Mouse (Mus musculus) E14TG2a.4 (cell line): ENCODE measurements at regions not wholly inside any gene's neighbourhood (a gene's known extent, or its start where the extent isn't known, plus 50 kb on each side); places are given as distances from the start of the nearest gene placed in this dataset.

Source experiments
- CTCF ChIP-seq: conservative IDR thresholded peaks from 2 replicates; pipeline ENCODE4 v1.5.1; 2014; ENCODE audit warnings: low read length
- NANOG ChIP-seq: IDR thresholded peaks from 2 replicates; pipeline ENCODE4 v1.6.1; 2014; ENCODE audit warnings: borderline replicate concordance, low read length, mixed read lengths
- POU5F1 ChIP-seq: IDR thresholded peaks from 2 replicates; pipeline ENCODE4 v1.6.1; 2014; ENCODE audit warnings: low read length, borderline replicate concordance

DNA sequence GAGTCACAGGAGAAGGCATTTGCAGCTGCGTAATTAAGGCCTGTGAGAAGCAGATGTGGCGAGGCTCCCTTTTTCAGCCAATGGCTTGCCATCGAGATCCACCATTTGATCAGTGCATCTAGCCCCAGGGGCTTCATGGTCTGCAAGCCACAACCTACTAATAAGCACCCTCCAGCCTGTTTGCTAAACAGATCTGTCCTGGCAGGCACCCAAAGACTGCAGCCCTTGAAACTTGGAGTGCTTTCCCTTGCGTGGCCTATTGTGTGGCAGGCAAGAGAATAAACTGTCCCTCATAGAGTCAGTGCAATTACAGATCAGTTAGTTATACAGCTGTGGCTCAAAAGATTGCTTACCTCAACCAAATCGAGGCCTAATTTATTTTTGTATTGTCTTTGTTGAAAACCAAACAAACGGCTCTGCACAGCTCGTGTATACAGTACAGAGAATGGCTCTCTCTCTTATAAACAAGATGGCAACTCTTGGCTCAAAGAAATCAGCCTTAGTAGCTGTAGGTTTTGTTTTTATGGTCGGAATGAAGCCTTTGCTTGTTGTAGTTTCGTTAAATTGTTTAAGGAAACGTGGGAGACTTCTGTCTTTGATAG, 195.9 kb upstream of the Satb2 start:
- TF ChIP-seq CTCF: no peak
- TF ChIP-seq POU5F1: no peak
- TF ChIP-seq NANOG: no peak
